Mouse (Mus musculus) midbrain, embryonic 12.5 days (tissue): ENCODE results near the gene Cars2. TPM values are rescaled to one million over a fixed set of nuclear protein-coding genes. Genes with fewer than 3 reads are reported as not detected.
"Not testable (repeated sequence)": the region's sequence is repeated elsewhere in the genome, so short reads cannot be mapped to it uniquely, and the experiment has no call there.

ENCODE experiments used
- ATAC-seq: fragments of 200-750 bp; cut with Nextera tagmentation; 2 replicates; pipeline ENCODE4 v1.8.0; 2017; ENCODE audit warnings: low read depth, moderate TSS enrichment, moderate library complexity; ENCODE audit not compliant: low FRiP score
- H3K27ac ChIP-seq: fragments of 300-500 bp; sonication (generic); replicated peaks from 2 replicates; pipeline ENCODE4 v1.5.1; 2016; ENCODE audit warnings: mild to moderate bottlenecking
- H3K27me3 ChIP-seq: fragments of 300-500 bp; sonication (generic); 2 replicates; pipeline ENCODE4 v1.6.1; 2016; ENCODE audit warnings: mild to moderate bottlenecking
- H3K36me3 ChIP-seq: fragments of 300-500 bp; sonication (generic); 2 replicates; pipeline ENCODE4 v1.6.1; 2016
- H3K4me1 ChIP-seq: fragments of 300-500 bp; sonication (generic); 2 replicates; pipeline ENCODE4 v1.6.1; 2016
- H3K4me2 ChIP-seq: fragments of 300-500 bp; sonication (generic); replicated peaks from 2 replicates; pipeline ENCODE4 v1.6.1; 2016; ENCODE audit warnings: mild to moderate bottlenecking, moderate library complexity
- H3K4me3 ChIP-seq: fragments of 300-500 bp; sonication (generic); 2 replicates; pipeline ENCODE4 v1.5.1; 2016; ENCODE audit warnings: mild to moderate bottlenecking
- H3K9ac ChIP-seq: fragments of 300-500 bp; sonication (generic); replicated peaks from 2 replicates; pipeline ENCODE4 v1.6.1; 2016; ENCODE audit warnings: mild to moderate bottlenecking, moderate library complexity
- H3K9me3 ChIP-seq: fragments of 300-500 bp; sonication (generic); 2 replicates; pipeline ENCODE4 v1.6.1; 2016; ENCODE audit warnings: mild to moderate bottlenecking
- WGBS: fragments of 180-500 bp; shearing (Covaris S2); methylation state at CpG from one replicate; pipeline ENCODE4 v1.1.7; 2016; 5-methylcytosine and 5-hydroxymethylcytosine counted together
- polyA plus RNA-seq: library from polyadenylated mRNA; unstranded; fragments of >200 nt; fragmentation: Nextera tagmentation; extraction: Ambion mirVana; gene quantifications from 2 replicates; pipeline ENCODE4 v1.2.1, GENCODE M21; 2016

Cars2 gene
- polyA plus RNA-seq, 1 experiment from 2014 or later: 20.9 TPM

GRCm38 (mm10) chr8:11503476-11504232 is 46.9 kb downstream of the Cars2 start:
- Histone ChIP-seq H3K4me3 (no peak overlapping the region), H3K36me3 (peaks cover 61% of the 10 kb centered on the region), H3K9ac (no peak overlapping the region), H3K4me1 (peaks cover 2% of the 10 kb centered on the region; the same call in 1 of the 2 replicates), H3K27ac (no peak overlapping the region), H3K9me3 (no peaks in the 10 kb centered on the region), H3K4me2 (no peak overlapping the region), H3K27me3 (no peaks in the 10 kb centered on the region)
- 89% methylated on average over 13 of the region's 13 CpGs for WGBS
- ATAC-seq: no peak

GRCm38 (mm10) chr8:11498786-11499485 is 51.6 kb downstream of the Cars2 start:
- no peak for ATAC-seq
- Histone ChIP-seq H3K27ac (no peak overlapping the region), H3K27me3 (peaks cover 11% of the 10 kb centered on the region), H3K4me1 (peaks cover 17% of the 10 kb centered on the region), H3K9ac (no peak overlapping the region), H3K4me2 (no peak overlapping the region), H3K4me3 (peak overlapping the region; percentile 77; the same call in 1 of the 2 replicates), H3K36me3 (peaks cover 16% of the 10 kb centered on the region), H3K9me3 (no peaks in the 10 kb centered on the region)
- WGBS: 90% methylated on average over 4 of the region's 4 CpGs

DNA sequence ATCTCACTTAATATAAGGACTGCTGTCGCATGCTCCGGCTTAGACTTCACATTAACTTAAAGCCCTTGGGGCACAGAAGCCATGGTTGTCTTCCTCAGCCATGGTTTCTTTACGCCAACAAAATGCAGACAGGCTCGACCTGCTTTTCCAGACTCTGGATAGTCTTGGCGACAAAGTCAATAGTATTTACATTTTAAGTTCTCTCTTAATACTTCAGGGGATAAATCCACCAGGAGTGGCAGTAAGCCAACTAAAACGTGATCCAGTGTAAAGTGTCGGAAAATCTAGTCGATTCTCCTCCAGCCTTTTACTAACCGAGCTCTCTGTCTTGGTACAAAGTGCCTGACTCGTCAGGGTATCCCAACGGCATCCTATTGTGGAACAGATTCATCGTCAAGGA is 52.3 kb downstream of the Cars2 start:
- Histone ChIP-seq H3K9ac (peak overlapping the region; percentile 75), H3K36me3 (peaks cover 10% of the 10 kb centered on the region), H3K27ac (no peak overlapping the region), H3K9me3 (no peaks in the 10 kb centered on the region), H3K4me3 (peak overlapping the region; percentile 77), H3K4me1 (peaks cover 17% of the 10 kb centered on the region), H3K4me2 (peak overlapping the region; percentile 69), H3K27me3 (peaks cover 11% of the 10 kb centered on the region)
- WGBS: 79% methylated on average over 12 of the region's 12 CpGs
- ATAC-seq: no peak

DNA sequence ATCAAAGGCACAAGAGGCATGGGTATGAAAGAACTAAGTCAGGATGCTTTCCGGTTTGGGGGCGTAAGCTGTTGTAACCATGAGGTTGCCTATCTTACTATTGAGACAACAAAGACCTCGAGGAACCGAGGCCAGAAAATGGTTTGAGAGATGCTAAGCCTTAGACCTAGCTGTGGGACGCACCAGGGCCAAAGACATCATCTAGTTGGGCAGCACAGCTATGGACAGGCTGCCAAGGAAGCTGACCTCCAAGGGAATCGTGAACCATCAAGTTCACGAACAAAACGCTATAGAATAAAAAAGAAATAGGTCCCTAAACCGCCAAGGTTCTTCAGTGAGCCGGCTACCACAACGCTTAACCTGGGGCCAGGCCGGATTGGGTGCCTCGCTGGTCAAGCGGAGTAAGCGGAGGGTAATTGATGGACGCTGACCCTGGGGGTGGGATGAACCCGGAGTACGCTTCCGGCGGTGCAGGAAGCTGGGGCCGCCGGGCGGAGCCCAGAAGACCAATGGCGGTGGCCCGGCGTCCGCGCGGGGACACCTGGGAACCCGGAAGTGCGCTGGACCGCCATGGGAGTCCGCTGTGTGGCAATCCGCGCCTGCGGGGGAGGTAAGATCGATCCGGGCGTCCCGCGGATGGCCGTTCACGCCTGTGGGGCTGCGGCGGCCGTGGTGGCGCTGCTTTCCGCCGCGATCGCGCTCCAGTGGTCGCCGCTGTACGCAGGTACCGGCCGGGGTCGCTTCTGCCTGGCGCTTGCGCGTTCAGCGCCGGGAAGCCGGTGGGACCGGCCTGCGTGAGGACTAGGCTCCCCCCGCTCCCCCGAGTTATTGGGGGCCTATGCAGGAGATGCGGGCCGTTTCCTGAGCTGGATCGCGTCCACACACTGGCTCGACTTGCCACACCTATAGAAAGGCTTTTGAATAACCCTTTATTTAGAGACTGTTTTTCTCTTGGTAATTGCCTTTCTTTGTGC is 53.3 kb downstream of the Cars2 start, which contains the start of gene Naxd:
TSS of gene Naxd (plus strand) at position 490 of the 974 bp plus-strand sequence.
- peak within 1 kb of the TSS; percentile 75 for H3K9ac ChIP-seq
- H3K4me1 ChIP-seq: peaks cover 17% of the 10 kb centered on the region
- ATAC-seq: peak; percentile 99
- peaks cover 3% of the 10 kb centered on the region for H3K36me3 ChIP-seq
- peaks cover 11% of the 10 kb centered on the region for H3K27me3 ChIP-seq
- peak within 1 kb of the TSS; percentile 80 for H3K27ac ChIP-seq
- H3K4me3 ChIP-seq: peak within 1 kb of the TSS; percentile 77
- H3K4me2 ChIP-seq: peak within 1 kb of the TSS; percentile 69
- no peaks in the 10 kb centered on the region for H3K9me3 ChIP-seq
- 3% methylated on average over 73 of the region's 73 CpGs for WGBS

- 85% methylated on average over 2 of the region's 2 CpGs for WGBS
- H3K27ac ChIP-seq, ATAC-seq, H3K4me1 ChIP-seq, H3K4me3 ChIP-seq, H3K9me3 ChIP-seq, H3K9ac ChIP-seq, H3K4me2 ChIP-seq, H3K36me3 ChIP-seq: not testable (repeated sequence)
- H3K27me3 ChIP-seq: peaks cover 42% of the 10 kb centered on the region
Observed at GRCm38 (mm10) chr8:11492340-11492739, 58.2 kb downstream of the Cars2 start.

DNA sequence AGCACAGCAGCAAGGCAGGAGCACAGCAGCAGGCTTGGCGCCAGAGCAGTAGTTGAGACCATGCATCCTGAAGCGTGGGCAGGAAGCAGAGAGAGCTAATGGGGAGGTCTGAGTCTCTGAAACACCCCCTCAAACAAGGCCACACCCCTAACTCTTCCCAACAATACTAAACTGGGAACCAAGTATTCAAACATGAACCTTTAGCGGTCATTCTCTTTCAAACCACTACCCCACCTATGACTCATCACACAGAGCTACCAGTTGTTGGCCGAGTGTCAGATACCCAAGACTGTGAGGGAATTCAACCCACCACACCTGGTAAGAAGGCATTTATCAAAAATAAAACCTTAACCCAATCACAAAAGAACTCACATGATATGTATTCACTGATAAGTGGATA is 63.4 kb downstream of the Cars2 start:
- Histone ChIP-seq H3K4me2 (no peak overlapping the region), H3K9ac (no peak overlapping the region), H3K4me1 (no peaks in the 10 kb centered on the region; the same call in 1 of the 2 replicates), H3K27me3 (peaks cover 48% of the 10 kb centered on the region), H3K27ac (no peak overlapping the region), H3K9me3 (no peaks in the 10 kb centered on the region), H3K36me3 (no peaks in the 10 kb centered on the region), H3K4me3 (no peak overlapping the region)
- WGBS: 88% methylated on average over 4 of the region's 4 CpGs
- ATAC-seq: no peak

DNA sequence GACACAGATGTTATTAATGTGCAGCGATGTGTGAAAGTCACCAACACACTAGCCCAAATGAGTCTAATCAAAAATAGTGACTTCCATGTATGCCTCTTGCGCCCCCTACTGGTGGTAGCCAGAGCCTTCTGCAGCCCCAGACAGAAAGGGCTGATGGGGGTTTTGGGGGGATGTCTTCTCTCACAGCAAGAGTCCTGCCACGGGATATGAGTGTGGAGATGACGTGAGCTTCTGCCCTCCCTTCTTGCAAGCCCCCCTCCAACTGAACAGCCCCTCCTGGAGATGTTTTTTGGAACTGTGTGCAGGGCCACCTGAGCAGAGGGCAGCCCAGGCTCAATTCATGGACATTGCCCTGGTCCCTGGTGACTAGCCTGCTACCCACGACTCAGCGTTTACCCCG is 64.4 kb downstream of the Cars2 start:
- Histone ChIP-seq H3K9me3 (no peaks in the 10 kb centered on the region), H3K4me1 (no peaks in the 10 kb centered on the region; the same call in 1 of the 2 replicates), H3K4me3 (no peak overlapping the region), H3K9ac (no peak overlapping the region), H3K27ac (no peak overlapping the region), H3K36me3 (no peaks in the 10 kb centered on the region), H3K4me2 (no peak overlapping the region), H3K27me3 (peaks cover 49% of the 10 kb centered on the region)
- peak; percentile 49; the same call in 1 of the 2 replicates for ATAC-seq
- 23% methylated on average over 7 of the region's 7 CpGs for WGBS

GRCm38 (mm10) chr8:11482537-11482936 is 68.0 kb downstream of the Cars2 start:
- Histone ChIP-seq H3K27ac (no peak overlapping the region), H3K9me3 (no peaks in the 10 kb centered on the region), H3K4me3 (no peak overlapping the region), H3K9ac (no peak overlapping the region), H3K4me2 (no peak overlapping the region), H3K4me1 (peaks cover 11% of the 10 kb centered on the region), H3K27me3 (peaks cover 62% of the 10 kb centered on the region), H3K36me3 (no peaks in the 10 kb centered on the region)
- ATAC-seq: no peak
- 82% methylated on average over 3 of the region's 3 CpGs for WGBS

DNA sequence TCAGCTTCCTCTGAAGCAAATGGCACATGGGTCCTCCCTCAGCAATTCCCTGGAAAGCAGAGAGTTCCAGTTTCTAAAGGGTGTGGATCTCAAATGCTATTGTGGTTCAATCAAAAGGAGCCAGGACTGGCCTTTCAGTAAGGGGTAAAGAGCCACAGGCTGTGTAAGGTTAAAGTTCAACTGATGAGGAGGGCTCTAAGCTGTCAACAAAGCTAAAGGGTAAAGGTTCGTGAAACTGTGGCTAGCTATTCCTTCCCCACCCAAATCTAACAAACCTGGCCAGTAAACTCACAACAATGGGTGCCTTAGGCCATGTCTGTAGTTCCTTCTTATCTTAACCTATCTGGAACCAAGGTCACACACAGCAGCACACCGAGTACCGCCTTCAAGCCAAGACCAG is 68.7 kb downstream of the Cars2 start:
- H3K27ac ChIP-seq: no peak overlapping the region
- peaks cover 15% of the 10 kb centered on the region for H3K4me1 ChIP-seq
- 57% methylated on average over 3 of the region's 3 CpGs for WGBS
- H3K9ac ChIP-seq: no peak overlapping the region
- H3K27me3 ChIP-seq: peaks cover 66% of the 10 kb centered on the region
- no peaks in the 10 kb centered on the region for H3K36me3 ChIP-seq
- no peak overlapping the region for H3K4me3 ChIP-seq
- ATAC-seq: no peak
- no peaks in the 10 kb centered on the region for H3K9me3 ChIP-seq
- H3K4me2 ChIP-seq: no peak overlapping the region

- no peak overlapping the region for H3K27ac ChIP-seq
- peaks cover 21% of the 10 kb centered on the region for H3K4me1 ChIP-seq
- no peak for ATAC-seq
- no peak overlapping the region for H3K9ac ChIP-seq
- H3K27me3 ChIP-seq: peaks cover 85% of the 10 kb centered on the region
- no peaks in the 10 kb centered on the region for H3K36me3 ChIP-seq
- H3K4me2 ChIP-seq: no peak overlapping the region
- H3K4me3 ChIP-seq: no peak overlapping the region
- no peaks in the 10 kb centered on the region for H3K9me3 ChIP-seq
- WGBS: 3% methylated on average over 14 of the region's 14 CpGs
Observed at GRCm38 (mm10) chr8:11479591-11479990, 71.0 kb downstream of the Cars2 start.

GRCm38 (mm10) chr8:11478807-11479527 is 71.6 kb downstream of the Cars2 start:
- Histone ChIP-seq H3K4me1 (peaks cover 21% of the 10 kb centered on the region), H3K4me2 (peak overlapping the region; percentile 93), H3K9ac (no peak overlapping the region; the same call in 1 of the 2 replicates), H3K9me3 (no peaks in the 10 kb centered on the region), H3K36me3 (no peaks in the 10 kb centered on the region), H3K27ac (no peak overlapping the region), H3K4me3 (peak overlapping the region; percentile 50), H3K27me3 (peaks cover 91% of the 10 kb centered on the region)
- under 1% methylated on average over 22 of the region's 23 CpGs for WGBS
- 0 out of 2 replicates have a peak, but pooled peaks have one; percentile 39 for ATAC-seq
